Mouse (Mus musculus) midbrain, embryonic 13.5 days (tissue): Measurements from ENCODE around the gene Wasf2. TPM values are rescaled to one million over a fixed set of nuclear protein-coding genes. Genes with fewer than 3 reads are reported as not detected.

Experiments used
- ATAC-seq: fragments of 200-750 bp; cut with Nextera tagmentation; 2 replicates; pipeline ENCODE4 v1.8.0; 2017; ENCODE audit warnings: mild to moderate bottlenecking, moderate TSS enrichment, moderate library complexity
- H3K27ac ChIP-seq: fragments of 300-500 bp; sonication (generic); 2 replicates; pipeline ENCODE4 v1.5.1; 2015; ENCODE audit warnings: inconsistent platforms, mild to moderate bottlenecking, moderate library complexity
- H3K27me3 ChIP-seq: fragments of 300-500 bp; sonication (generic); 2 replicates; pipeline ENCODE4 v1.6.1; 2015; ENCODE audit warnings: mild to moderate bottlenecking, inconsistent platforms
- H3K36me3 ChIP-seq: fragments of 300-500 bp; sonication (generic); 2 replicates; pipeline ENCODE4 v1.6.1; 2015; ENCODE audit warnings: mild to moderate bottlenecking, inconsistent platforms
- H3K4me1 ChIP-seq: fragments of 300-500 bp; sonication (generic); replicated peaks from 2 replicates; pipeline ENCODE4 v1.6.1; 2015; ENCODE audit warnings: inconsistent platforms
- H3K4me2 ChIP-seq: fragments of 300-500 bp; sonication (generic); replicated peaks from 2 replicates; pipeline ENCODE4 v1.6.1; 2015; ENCODE audit warnings: moderate library complexity, mild to moderate bottlenecking, inconsistent platforms
- H3K4me3 ChIP-seq: fragments of 300-500 bp; sonication (generic); replicated peaks from 2 replicates; pipeline ENCODE4 v1.5.1; 2015; ENCODE audit warnings: mild to moderate bottlenecking, inconsistent platforms
- H3K9ac ChIP-seq: fragments of 300-500 bp; sonication (generic); replicated peaks from 2 replicates; pipeline ENCODE4 v1.6.1; 2015; ENCODE audit warnings: mild to moderate bottlenecking, inconsistent platforms
- H3K9me3 ChIP-seq: fragments of 300-500 bp; sonication (generic); 2 replicates; pipeline ENCODE4 v1.6.1; 2016; ENCODE audit warnings: mild to moderate bottlenecking, inconsistent platforms
- WGBS: fragments of 180-500 bp; shearing (Covaris S2); methylation state at CpG from one replicate; pipeline ENCODE4 v1.1.7; 2015; 5-methylcytosine and 5-hydroxymethylcytosine counted together
- microRNA-seq: library from miRNA; unstranded; fragments of <30 nt; microRNA quantifications from one replicate; pipeline ENCODE4, GENCODE M21; 2016
- polyA plus RNA-seq: library from polyadenylated mRNA; unstranded; fragments of >200 nt; fragmentation: Nextera tagmentation; extraction: Ambion mirVana; gene quantifications from 2 replicates; pipeline ENCODE4 v1.2.1, GENCODE M21; 2015

Wasf2 gene
- polyA plus RNA-seq, 1 experiment from 2014 or later: 28.8 TPM

- H3K4me3 ChIP-seq: no peak overlapping the region
- H3K27ac ChIP-seq: no peak overlapping the region
- H3K4me2 ChIP-seq: no peak overlapping the region
- no peaks in the 10 kb centered on the region for H3K9me3 ChIP-seq
- H3K4me1 ChIP-seq: peaks cover 15% of the 10 kb centered on the region
- WGBS: 79% methylated on average over 13 of the region's 13 CpGs
- H3K36me3 ChIP-seq: no peaks in the 10 kb centered on the region
- peaks cover 97% of the 10 kb centered on the region for H3K27me3 ChIP-seq
- no peak overlapping the region for H3K9ac ChIP-seq
- no peak for ATAC-seq
These were observed 117.6 kb downstream of the Wasf2 start for GRCm38 (mm10) chr4:133247806-133248449.

Small RNA genes lying within 50 kb of the gene (microRNA-seq; reads per million reads assigned to microRNA genes)
- 0.82 reads per million for gene Mir7017

Other genes starting within 250 kb of the Wasf2 start
- gene Stx12, start 246.0 kb upstream of the Wasf2 start, polyA plus RNA-seq: 133 and 144 TPM in 2 replicates
- gene Fam76a, start 207.9 kb upstream of the Wasf2 start, polyA plus RNA-seq: 39.1 and 45.1 TPM in 2 replicates
- 0.12 TPM in 1 of 2 replicates, not detected in the other for gene Fgr, start 156.4 kb upstream of the Wasf2 start, polyA plus RNA-seq
- gene Ahdc1, start 119.2 kb upstream of the Wasf2 start, polyA plus RNA-seq: 10.4 and 12.6 TPM in 2 replicates
- 0.67 and 1.3 TPM in 2 replicates for gene Cd164l2, start 81.6 kb downstream of the Wasf2 start, polyA plus RNA-seq
- 0.22 and 0.67 TPM in 2 replicates for gene Gpr3, start 82.0 kb downstream of the Wasf2 start, polyA plus RNA-seq
- gene Map3k6, start 110.3 kb downstream of the Wasf2 start, polyA plus RNA-seq: 0.79 and 2.3 TPM in 2 replicates
- gene Sytl1, start 132.6 kb downstream of the Wasf2 start, polyA plus RNA-seq: 0.40 and 0.66 TPM in 2 replicates
- gene Tmem222, start 147.3 kb downstream of the Wasf2 start, polyA plus RNA-seq: 103 TPM in 2 replicates
- gene Wdtc1, start 223.0 kb downstream of the Wasf2 start, polyA plus RNA-seq: 18.2 and 21.8 TPM in 2 replicates
- gene Slc9a1, start 239.2 kb downstream of the Wasf2 start, polyA plus RNA-seq: 6.8 and 7.9 TPM in 2 replicates